Comparison of ENCODE assay signal across 14 mouse cellular contexts in genomic region chr12:112518105-112518504, GRCm38 (mm10). TPM values are rescaled to one million over a fixed set of nuclear protein-coding genes. Genes with fewer than 3 reads are reported as not detected.
DNase-seq lines count a peak whose midpoint lies in the region; ATAC-seq lines count a peak whose summit lies in the region.
"Had no signal": no experiment of that assay in that cellular context is flagged by ENCODE, and none has a peak within 500 bp of the region (broad histone marks: within the 10 kb centered on the region; RNA-seq: fewer than 3 reads in every experiment).

No protein-coding gene starts in this region.

- H3K4me3 ChIP-seq in hindbrain, embryonic 15.5 days: no peak overlapping the region
- H3K4me3 ChIP-seq in hindbrain, embryonic 12.5 days: no peak overlapping the region
- no peak overlapping the region for H3K4me3 ChIP-seq in heart, embryonic 13.5 days
- H3K4me3 ChIP-seq in midbrain, embryonic 13.5 days (replicated peaks): no peak overlapping the region

- H3K27ac ChIP-seq in hindbrain, embryonic 15.5 days (replicated peaks): peak overlapping the region; percentile 47; the same call in 1 of the 2 replicates
- no peak overlapping the region for H3K27ac ChIP-seq in hindbrain, embryonic 12.5 days
- H3K27ac ChIP-seq in heart, embryonic 13.5 days (replicated peaks): peak overlapping the region; percentile 65
- no peak overlapping the region; the same call in 1 of the 2 replicates for H3K27ac ChIP-seq in midbrain, embryonic 13.5 days

- peaks cover 24% of the 10 kb centered on the region for H3K4me1 ChIP-seq in hindbrain, embryonic 15.5 days (replicated peaks)
- peaks cover 18% of the 10 kb centered on the region for H3K4me1 ChIP-seq in hindbrain, embryonic 12.5 days
- peaks cover 27% of the 10 kb centered on the region for H3K4me1 ChIP-seq in heart, embryonic 13.5 days
- H3K4me1 ChIP-seq in midbrain, embryonic 13.5 days (replicated peaks): peaks cover 20% of the 10 kb centered on the region

- ATAC-seq in hindbrain, embryonic 15.5 days (ENCODE audit: low FRiP score, low read depth): no peak
- no peak for ATAC-seq in hindbrain, embryonic 12.5 days (ENCODE audit: low FRiP score)
- ATAC-seq in heart, embryonic 13.5 days (ENCODE audit: extremely low read depth, insufficient number of reproducible peaks, low FRiP score, low TSS enrichment): 0 out of 2 replicates have a peak, but pooled peaks have one; percentile 39
- 0 out of 2 replicates have a peak, but pooled peaks have one; percentile 9 for ATAC-seq in midbrain, embryonic 13.5 days
- ATAC-seq: lung, postnatal 0 days had no signal

- 38% methylated on average over 4 of the region's 4 CpGs for WGBS in hindbrain, embryonic 15.5 days
- 41% methylated on average over 4 of the region's 4 CpGs for WGBS in hindbrain, embryonic 12.5 days
- 7% methylated on average over 4 of the region's 4 CpGs for WGBS in heart, embryonic 13.5 days
- WGBS in midbrain, embryonic 13.5 days: 36% methylated on average over 4 of the region's 4 CpGs

- H3K27me3 ChIP-seq in hindbrain, embryonic 15.5 days: 0 out of 2 replicates have a peak, but pooled peaks cover 1% of the 10 kb centered on the region
- peaks cover 11% of the 10 kb centered on the region for H3K27me3 ChIP-seq in hindbrain, embryonic 12.5 days
- H3K27me3 ChIP-seq in heart, embryonic 13.5 days (replicated peaks): peaks cover 39% of the 10 kb centered on the region
- peaks cover 12% of the 10 kb centered on the region for H3K27me3 ChIP-seq in midbrain, embryonic 13.5 days

- H3K36me3 ChIP-seq in hindbrain, embryonic 15.5 days: no peaks in the 10 kb centered on the region
- no peaks in the 10 kb centered on the region for H3K36me3 ChIP-seq in hindbrain, embryonic 12.5 days
- H3K36me3 ChIP-seq in heart, embryonic 13.5 days: no peaks in the 10 kb centered on the region
- H3K36me3 ChIP-seq in midbrain, embryonic 13.5 days: no peaks in the 10 kb centered on the region

- no peak overlapping the region for H3K4me2 ChIP-seq in hindbrain, embryonic 15.5 days
- H3K4me2 ChIP-seq in hindbrain, embryonic 12.5 days (replicated peaks): no peak overlapping the region
- H3K4me2 ChIP-seq in heart, embryonic 13.5 days: peak overlapping the region; percentile 33
- no peak overlapping the region for H3K4me2 ChIP-seq in midbrain, embryonic 13.5 days (replicated peaks)

- no peaks in the 10 kb centered on the region for H3K9me3 ChIP-seq in hindbrain, embryonic 15.5 days
- H3K9me3 ChIP-seq in hindbrain, embryonic 12.5 days (replicated peaks): no peaks in the 10 kb centered on the region
- no peaks in the 10 kb centered on the region for H3K9me3 ChIP-seq in heart, embryonic 13.5 days
- no peaks in the 10 kb centered on the region for H3K9me3 ChIP-seq in midbrain, embryonic 13.5 days

- no peak overlapping the region for H3K9ac ChIP-seq in hindbrain, embryonic 15.5 days
- no peak overlapping the region for H3K9ac ChIP-seq in hindbrain, embryonic 12.5 days
- no peak overlapping the region for H3K9ac ChIP-seq in heart, embryonic 13.5 days
- H3K9ac ChIP-seq in midbrain, embryonic 13.5 days (replicated peaks): no peak overlapping the region

- DNase-seq in c-Kit-positive CD71-positive TER-119-negative erythroid progenitor cells, embryonic 14.5 days (ENCODE audit: low read depth): peak; percentile 5
- DNase-seq in spleen, adult 18-20 months: no peak
- no peak for DNase-seq in cerebellum, adult 8-10 months
- DNase-seq in layer of hippocampus, postnatal 36 days: no peak
- DNase-seq: layer of hippocampus, adult 9-11 months; right cerebral cortex, postnatal 4 days; thymus, postnatal 4 days had no signal

RNA-seq across cellular contexts. Expression of gene Tmem179, which starts 1.6 kb away (rescaled TPM):
- polyA plus RNA-seq in hindbrain, embryonic 15.5 days (2015; fragmentation: Nextera tagmentation; extraction: Ambion mirVana): 78.4 and 84.4 TPM in 2 replicates
- 14.6 and 16.1 TPM in 2 replicates for polyA plus RNA-seq in hindbrain, embryonic 12.5 days (2016; fragmentation: Nextera tagmentation; extraction: Ambion mirVana)
- 0.62 and 0.70 TPM in 2 replicates for polyA plus RNA-seq in heart, embryonic 13.5 days (2015; fragmentation: Nextera tagmentation; extraction: Ambion mirVana)
- 35.3 and 36.9 TPM in 2 replicates for polyA plus RNA-seq in midbrain, embryonic 13.5 days (2015; fragmentation: Nextera tagmentation; extraction: Ambion mirVana)
- 100 to 1,000 TPM; 112 to 121 TPM for total RNA-seq in layer of hippocampus, postnatal 36 days (2021)
- polyA plus RNA-seq: lung, postnatal 0 days had no signal

RNA-seq across cellular contexts. Expression of gene A530016L24Rik, which starts 28.9 kb away (rescaled TPM):
- polyA plus RNA-seq in hindbrain, embryonic 15.5 days (2015; fragmentation: Nextera tagmentation; extraction: Ambion mirVana): 0.09 and 0.18 TPM in 2 replicates
- 0.13 TPM in 1 of 2 replicates, not detected in the other for polyA plus RNA-seq in hindbrain, embryonic 12.5 days (2016; fragmentation: Nextera tagmentation; extraction: Ambion mirVana)
- polyA plus RNA-seq in heart, embryonic 13.5 days (2015; fragmentation: Nextera tagmentation; extraction: Ambion mirVana): 6.0 and 6.2 TPM in 2 replicates
- polyA plus RNA-seq in midbrain, embryonic 13.5 days (2015; fragmentation: Nextera tagmentation; extraction: Ambion mirVana): 0.09 and 0.15 TPM in 2 replicates
- total RNA-seq in layer of hippocampus, postnatal 36 days (2021): under 1 TPM in 1 of 2 experiments, not detected in 1; 0.20 TPM
- polyA plus RNA-seq: cortical plate, adult 2 months; neural tube, embryonic 11.5 days had no signal

Comparison
In these comparisons a context has a peak if more than half of its experiments do, and no peak if none do; other contexts are left out.
1. H3K27ac ChIP-seq: peak in hindbrain, embryonic 15.5 days (single experiment) and heart, embryonic 13.5 days (single experiment); none in hindbrain, embryonic 12.5 days (single experiment) and midbrain, embryonic 13.5 days (single experiment).
2. ATAC-seq: peak in heart, embryonic 13.5 days (single experiment) and midbrain, embryonic 13.5 days (single experiment); none in hindbrain, embryonic 15.5 days (single experiment) and hindbrain, embryonic 12.5 days (single experiment).